Mouse (Mus musculus) gastrocnemius, adult 8-10 months (tissue): ENCODE measurements around the gene Zkscan17. TPM values are rescaled to one million over a fixed set of nuclear protein-coding genes. Genes with fewer than 3 reads are reported as not detected.
"Not testable (repeated sequence)": the region's sequence is repeated elsewhere in the genome, so short reads cannot be mapped to it uniquely, and the experiment has no call there.

Experiments used
- DNase-seq, 2 experiments: peaks; one replicate each; pipeline ENCODE4 v3.0.0; 2022; ENCODE audit warnings: low spot score in 2 of 2
- total RNA-seq, 4 experiments: library from RNA; stranded (reverse); gene quantifications; 2 replicates each; pipeline ENCODE4 v1.2.4; 2022

Zkscan17 gene
- total RNA-seq, result 10 to 100 TPM; 16.0 to 18.5 (median 16.9) TPM

DNA sequence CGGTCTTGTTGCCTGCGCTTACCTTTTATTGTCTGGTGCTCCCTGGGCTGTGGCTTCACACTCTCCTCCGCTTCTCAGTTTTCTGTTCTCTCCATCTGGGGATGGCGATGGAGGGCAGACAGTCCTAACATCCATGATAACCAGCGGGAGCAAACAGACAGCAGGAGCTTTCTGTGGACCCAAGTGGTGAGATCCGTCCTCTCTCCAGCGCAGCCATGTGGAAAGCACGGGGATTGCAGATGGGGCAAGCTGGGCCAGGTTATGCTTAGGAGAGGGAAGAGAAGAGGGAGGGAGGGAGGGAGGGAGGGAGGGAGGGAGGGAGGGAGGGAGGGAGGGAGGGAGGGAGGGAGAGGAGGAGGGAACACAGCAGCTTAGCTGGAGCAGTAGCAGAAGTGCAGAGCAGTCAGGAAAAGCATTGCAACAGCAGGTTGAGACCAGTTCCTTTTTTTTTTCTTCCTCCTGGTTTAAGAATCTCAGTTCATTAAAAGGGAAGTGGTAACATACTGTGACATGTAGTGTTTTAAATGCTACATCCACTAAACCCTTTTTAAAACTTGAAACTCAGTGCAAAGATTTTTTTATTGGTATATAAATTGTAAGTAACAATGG lies at the start of gene Zkscan17:
TSS of gene Zkscan17 (minus strand) at position 280 of the 609 bp plus-strand sequence.
- DNase-seq, result no peak

- not testable (repeated sequence) for DNase-seq
Measured at GRCm38 (mm10) chr11:59576135-59576534, 49.6 kb upstream of the Zkscan17 start, which contains the start of gene Olfr222. Gene Olfr222 (minus strand): TSS chr11:59576235.

- DNase-seq, result no peak
Measured at GRCm38 (mm10) chr11:59575726-59576125, 49.2 kb upstream of the Zkscan17 start.

- DNase-seq, result no peak
Measured at GRCm38 (mm10) chr11:59569306-59569705, 42.8 kb upstream of the Zkscan17 start.

DNA sequence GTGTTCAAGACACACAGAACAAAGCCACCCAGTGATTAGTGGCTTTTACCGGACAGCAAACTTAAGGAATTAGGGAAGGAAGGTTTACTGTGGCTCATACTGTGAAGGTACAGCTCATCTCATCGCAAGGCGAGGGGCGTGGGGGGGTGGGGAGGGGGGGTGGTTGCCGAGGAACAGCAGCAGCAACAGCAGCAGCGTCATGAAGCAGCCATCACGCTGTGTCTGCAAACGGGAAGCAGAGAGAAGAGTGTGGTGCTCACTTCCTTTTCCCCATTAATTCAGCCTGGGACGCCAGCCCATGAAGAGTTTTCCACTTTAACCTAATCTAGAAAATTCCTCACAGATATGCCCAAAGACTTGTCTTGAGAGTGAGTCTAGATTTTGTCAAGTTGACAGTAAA lies 36.3 kb upstream of the Zkscan17 start:
- no peak for DNase-seq

- DNase-seq, result no peak
Measured at GRCm38 (mm10) chr11:59562336-59562735, 35.8 kb upstream of the Zkscan17 start.

DNA sequence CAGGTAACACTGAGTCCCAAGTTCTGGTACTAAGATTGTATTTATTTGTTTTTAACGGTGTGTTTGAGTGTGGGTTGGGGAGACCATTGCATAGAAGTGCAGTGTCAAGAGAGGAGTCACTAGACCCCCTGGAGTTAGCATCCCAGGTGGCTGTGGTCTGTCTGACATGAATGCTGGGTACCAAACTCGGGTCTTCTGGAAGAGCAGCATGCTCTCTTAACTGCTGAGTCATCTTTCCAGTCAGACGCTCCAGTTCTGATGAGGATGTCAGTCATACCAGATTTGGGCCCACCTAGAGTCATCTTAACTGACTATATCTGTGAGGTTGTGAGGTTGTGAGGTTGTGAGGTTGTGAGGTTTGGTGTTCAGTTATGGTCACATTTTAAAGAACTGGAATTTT lies 34.4 kb upstream of the Zkscan17 start:
- no peak for DNase-seq

- no peak for DNase-seq
Measured at GRCm38 (mm10) chr11:59554535-59554934, 28.0 kb upstream of the Zkscan17 start.

DNA sequence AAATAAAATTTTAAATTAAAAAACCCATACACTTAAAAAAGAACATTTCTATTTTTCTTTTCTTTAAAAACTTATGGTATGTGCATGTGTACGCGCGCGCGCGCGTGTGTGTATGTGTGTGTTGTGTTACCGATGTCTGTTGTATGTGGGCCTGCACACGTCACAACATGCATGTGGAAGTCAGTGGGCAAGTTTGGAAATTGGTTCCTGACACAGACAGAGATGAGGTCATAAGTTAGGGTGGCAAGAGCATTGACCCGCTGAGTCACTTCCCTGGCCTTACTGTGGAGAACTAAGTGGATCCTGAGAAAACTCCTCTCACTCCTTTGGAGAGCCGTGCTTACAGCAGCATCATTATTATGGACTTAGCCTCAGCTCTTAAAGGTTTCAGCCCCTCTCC lies 27.6 kb upstream of the Zkscan17 start:
- no peak for DNase-seq

DNA sequence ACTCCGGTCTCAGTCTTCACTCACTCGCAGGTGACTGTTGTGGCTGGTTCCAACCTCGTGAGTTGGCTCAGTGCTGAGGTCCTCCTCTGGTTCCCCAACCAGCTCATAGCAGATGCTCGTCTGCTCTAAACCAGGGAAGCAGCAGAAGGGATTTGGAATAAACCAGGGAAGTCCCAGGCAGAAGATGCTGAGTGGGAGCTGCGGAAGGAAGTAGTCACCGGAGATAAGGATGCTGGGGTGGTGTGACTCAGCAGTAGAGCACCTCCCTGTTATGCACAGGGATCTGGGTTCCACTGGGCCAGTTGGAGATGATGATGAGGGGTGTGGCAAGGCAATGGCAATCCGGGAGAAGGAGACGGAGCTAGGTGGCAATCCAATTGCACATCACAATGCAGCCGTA lies 17.5 kb upstream of the Zkscan17 start:
- no peak for DNase-seq

DNA sequence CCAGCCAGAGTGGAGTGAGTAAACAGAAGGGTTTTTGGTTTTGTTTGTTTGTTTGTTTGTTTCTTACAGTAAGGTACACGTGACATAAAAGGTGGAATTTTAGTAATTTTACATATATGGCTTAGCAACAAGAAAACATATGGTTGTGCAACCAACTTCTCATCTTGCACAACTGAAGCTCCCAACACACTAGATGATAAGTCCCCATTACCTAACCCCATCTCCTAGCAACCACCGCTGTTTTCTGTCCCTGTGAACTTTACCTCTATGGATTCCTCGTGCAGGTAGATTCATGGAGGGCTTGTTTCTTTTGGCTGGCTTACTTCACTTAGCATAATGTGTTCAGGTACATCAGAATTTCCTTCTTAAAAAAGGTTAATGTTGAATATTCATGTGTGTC lies 16.8 kb upstream of the Zkscan17 start:
- no peak for DNase-seq

GRCm38 (mm10) chr11:59542442-59542841 lies 15.9 kb upstream of the Zkscan17 start:
- no peak for DNase-seq

GRCm38 (mm10) chr11:59541324-59541723 lies 14.8 kb upstream of the Zkscan17 start, which contains the start of gene Nlrp3:
Gene Nlrp3 (plus strand): TSS chr11:59541568.
- no peak for DNase-seq

- no peak for DNase-seq
Measured at GRCm38 (mm10) chr11:59540123-59540522, 13.6 kb upstream of the Zkscan17 start.

- DNase-seq, result peak; percentile 39 to 45
Measured at GRCm38 (mm10) chr11:59538387-59538786, 11.8 kb upstream of the Zkscan17 start.

DNA sequence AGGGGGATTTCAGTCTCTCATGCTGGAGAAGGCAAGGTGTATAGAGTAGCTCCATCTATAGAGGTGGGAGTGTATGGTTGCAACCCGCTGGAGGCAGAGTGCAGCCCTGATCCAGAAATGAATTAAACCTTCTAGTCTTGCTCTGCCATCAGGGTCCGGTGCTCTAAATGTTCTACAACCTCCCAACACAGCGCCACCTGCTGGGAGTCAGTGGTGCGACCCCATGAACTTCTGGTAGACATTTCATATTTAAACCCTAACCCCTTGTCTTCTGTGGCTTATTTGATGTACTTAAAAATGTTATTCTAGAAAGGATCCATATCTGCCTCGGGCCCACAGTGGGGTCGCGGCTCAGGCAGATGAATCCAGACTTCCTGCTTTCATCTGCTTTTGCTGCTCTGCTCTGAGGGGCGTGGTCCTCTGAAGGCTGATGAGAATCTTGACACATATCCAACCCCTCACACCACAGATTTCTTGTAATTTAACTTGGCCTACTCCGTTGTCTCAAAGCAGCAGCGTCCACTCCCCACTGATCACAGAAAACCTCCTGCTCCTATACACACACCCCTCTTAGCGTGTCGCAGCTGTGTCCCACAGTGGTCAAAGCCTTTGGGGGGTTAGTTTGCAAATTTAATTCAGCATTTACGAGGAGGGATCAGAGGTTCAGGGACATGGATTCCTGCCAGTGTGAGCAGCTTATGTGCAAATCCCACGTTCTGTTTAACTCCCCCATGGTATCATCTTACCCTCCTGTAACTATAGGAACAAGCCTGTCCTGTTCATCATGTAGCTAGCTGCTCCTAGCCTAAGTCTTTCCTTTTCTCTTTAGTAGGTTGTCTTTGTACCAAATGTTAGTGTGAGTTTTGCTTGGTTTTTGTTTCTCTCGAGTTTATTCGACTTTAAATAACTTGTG lies 10.9 kb upstream of the Zkscan17 start:
- DNase-seq, result no peak

DNA sequence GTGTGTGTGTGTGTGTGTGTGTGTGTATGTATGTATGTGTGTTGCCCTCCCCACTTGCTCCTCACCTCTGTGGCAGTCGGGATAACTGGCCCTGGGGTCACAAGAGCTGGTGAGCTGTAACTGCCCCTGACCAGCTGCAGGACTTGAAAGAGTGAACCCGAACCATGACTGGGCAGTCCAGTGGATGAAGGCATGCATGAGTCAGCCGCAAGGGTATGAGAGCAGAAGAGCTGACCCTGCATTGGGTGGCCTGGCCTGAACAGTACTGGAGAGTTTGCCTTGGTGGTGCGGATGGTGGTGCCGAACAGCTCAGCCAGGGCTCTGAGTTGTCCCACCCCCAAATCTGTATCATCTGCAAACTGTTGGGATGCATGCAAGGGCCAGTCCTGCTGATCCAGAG lies 5.0 kb upstream of the Zkscan17 start:
- DNase-seq, result no peak

- DNase-seq, result no peak
Measured at GRCm38 (mm10) chr11:59530870-59531535, 4.5 kb upstream of the Zkscan17 start.

DNA sequence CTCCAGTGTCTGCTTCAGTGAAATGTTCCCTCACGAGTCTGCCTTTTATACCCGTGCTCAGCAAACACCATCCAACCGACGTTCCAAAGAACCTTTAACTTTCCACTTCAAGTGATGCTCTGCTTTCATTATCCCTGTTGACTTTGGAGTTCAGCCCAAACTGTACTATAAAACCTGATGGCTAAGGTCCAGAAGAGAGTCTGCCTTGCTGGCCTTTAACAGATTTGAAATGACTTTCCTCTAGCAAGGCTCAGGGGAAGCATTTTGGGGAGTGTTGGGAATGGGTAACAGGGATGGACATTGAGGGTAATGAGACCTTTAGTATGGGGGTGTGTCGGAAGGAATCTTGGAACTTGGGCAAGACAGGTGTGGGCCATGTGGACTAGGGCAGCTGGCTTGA lies 3.7 kb upstream of the Zkscan17 start:
- DNase-seq, result no peak

DNA sequence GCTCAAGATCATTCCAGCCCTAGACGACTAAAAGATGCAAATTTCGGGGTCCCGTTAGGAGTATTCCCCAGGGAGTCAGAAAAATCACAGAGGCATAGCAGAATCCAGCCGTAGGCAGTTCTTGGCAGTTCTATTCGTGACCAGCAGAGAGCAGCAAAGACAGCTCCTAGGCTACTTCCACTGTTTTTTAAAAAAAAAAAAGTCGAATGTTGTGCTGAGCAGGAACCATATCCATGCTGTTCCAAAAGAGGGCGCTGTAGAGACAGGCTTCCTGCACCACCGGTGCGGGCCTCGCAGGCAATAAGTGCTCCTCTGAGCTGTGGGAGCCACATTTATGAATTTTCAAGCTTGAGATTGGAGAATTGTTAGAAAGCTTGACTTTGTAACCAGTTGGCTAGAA lies 1.3 kb downstream of the Zkscan17 start:
- DNase-seq, result peak; percentile 48 to 52

- DNase-seq, result no peak
Measured at GRCm38 (mm10) chr11:59524150-59524549, 2.4 kb downstream of the Zkscan17 start.
